Mouse (Mus musculus): ENCODE data around the gene Thap12. TPM values are rescaled to one million over a fixed set of nuclear protein-coding genes. Genes with fewer than 3 reads are reported as not detected.

The Thap12 gene
- polyA plus RNA-seq, 1 experiment from 2014 or later, result 57.3 TPM

GRCm38 (mm10) chr7:98729661-98730271 lies 26.9 kb downstream of the Thap12 start:
- H3K27me3 ChIP-seq, result peaks cover 18% of the 10 kb centered on the region; the same call in 1 of the 2 replicates
- no peak overlapping the region for H3K4me3 ChIP-seq
- H3K27ac ChIP-seq, result no peak overlapping the region
- H3K4me2 ChIP-seq, result peak overlapping the region; percentile 25
- H3K9me3 ChIP-seq, result no peaks in the 10 kb centered on the region
- H3K9ac ChIP-seq, result no peak overlapping the region
- peaks cover 6% of the 10 kb centered on the region for H3K4me1 ChIP-seq
- 24% methylated on average over 19 of the region's 19 CpGs for WGBS
- no peak for ATAC-seq (ENCODE audit: borderline replicate concordance, extremely low read depth, low FRiP score, low TSS enrichment)
- H3K36me3 ChIP-seq, result no peaks in the 10 kb centered on the region

- Histone ChIP-seq H3K9me3 (no peaks in the 10 kb centered on the region), H3K4me3 (no peak overlapping the region)
Observed at GRCm38 (mm10) chr7:98733958-98734357, 31.1 kb downstream of the Thap12 start.

GRCm38 (mm10) chr7:98734876-98735275 lies 32.0 kb downstream of the Thap12 start:
- Histone ChIP-seq H3K27me3 (no peaks in the 10 kb centered on the region; the same call in 1 of the 2 replicates), H3K9ac (no peak overlapping the region), H3K27ac (no peak overlapping the region), H3K36me3 (no peaks in the 10 kb centered on the region), H3K4me3 (no peak overlapping the region), H3K4me2 (peak overlapping the region; percentile 17; the same call in 1 of the 2 replicates), H3K9me3 (no peaks in the 10 kb centered on the region), H3K4me1 (peaks cover 12% of the 10 kb centered on the region)
- ATAC-seq (ENCODE audit: borderline replicate concordance, extremely low read depth, low FRiP score, low TSS enrichment), result peak; percentile 84; the same call in 1 of the 2 replicates
- 7% methylated on average over 10 of the region's 10 CpGs for whole genome bisulfite sequencing

More at GRCm38 (mm10) chr7:98733958-98734357, 31.1 kb downstream of the Thap12 start:
- Histone ChIP-seq H3K27me3 (peaks cover 8% of the 10 kb centered on the region; the same call in 1 of the 2 replicates), H3K4me2 (no peak overlapping the region), H3K36me3 (no peaks in the 10 kb centered on the region), H3K27ac (no peak overlapping the region), H3K9ac (no peak overlapping the region), H3K4me1 (peaks cover 13% of the 10 kb centered on the region)
- WGBS, result 71% methylated on average over 4 of the region's 4 CpGs
- no peak for ATAC-seq (ENCODE audit: borderline replicate concordance, extremely low read depth, low FRiP score, low TSS enrichment)

- Histone ChIP-seq H3K36me3 (no peaks in the 10 kb centered on the region), H3K4me3 (no peak overlapping the region), H3K4me1 (peaks cover 10% of the 10 kb centered on the region), H3K9ac (no peak overlapping the region), H3K9me3 (no peaks in the 10 kb centered on the region), H3K27me3 (no peaks in the 10 kb centered on the region; the same call in 1 of the 2 replicates), H3K4me2 (no peak overlapping the region), H3K27ac (no peak overlapping the region)
- 84% methylated on average over 7 of the region's 7 CpGs for WGBS
- ATAC-seq (ENCODE audit: borderline replicate concordance, extremely low read depth, low FRiP score, low TSS enrichment), result no peak
Observed at GRCm38 (mm10) chr7:98736780-98737550, 34.1 kb downstream of the Thap12 start.

- H3K4me3 ChIP-seq, result no peak overlapping the region
- ATAC-seq (ENCODE audit: borderline replicate concordance, extremely low read depth, low FRiP score, low TSS enrichment), result no peak; the same call in 1 of the 2 replicates
- no peaks in the 10 kb centered on the region; the same call in 1 of the 2 replicates for H3K27me3 ChIP-seq
- no peak overlapping the region for H3K27ac ChIP-seq
- H3K9ac ChIP-seq, result no peak overlapping the region
- WGBS, result 10% methylated on average over 5 of the region's 5 CpGs
- H3K4me2 ChIP-seq, result no peak overlapping the region
- no peaks in the 10 kb centered on the region for H3K9me3 ChIP-seq
- peaks cover 8% of the 10 kb centered on the region for H3K4me1 ChIP-seq
- H3K36me3 ChIP-seq, result no peaks in the 10 kb centered on the region
Observed at GRCm38 (mm10) chr7:98740363-98740762, 37.5 kb downstream of the Thap12 start.

GRCm38 (mm10) chr7:98743312-98743711 lies 40.4 kb downstream of the Thap12 start:
- peak; percentile 33; the same call in 1 of the 2 replicates for ATAC-seq (ENCODE audit: borderline replicate concordance, extremely low read depth, low FRiP score, low TSS enrichment)
- Histone ChIP-seq H3K9me3 (no peaks in the 10 kb centered on the region), H3K9ac (no peak overlapping the region), H3K4me1 (peaks cover 6% of the 10 kb centered on the region; the same call in 1 of the 2 replicates), H3K27ac (no peak overlapping the region), H3K27me3 (no peaks in the 10 kb centered on the region; the same call in 1 of the 2 replicates), H3K4me2 (no peak overlapping the region), H3K36me3 (no peaks in the 10 kb centered on the region), H3K4me3 (no peak overlapping the region)
- WGBS, result 5% methylated on average over 3 of the region's 3 CpGs

GRCm38 (mm10) chr7:98750404-98750803 lies 47.5 kb downstream of the Thap12 start:
- H3K27me3 ChIP-seq, result no peaks in the 10 kb centered on the region
- peaks cover 24% of the 10 kb centered on the region for H3K4me1 ChIP-seq
- H3K36me3 ChIP-seq, result no peaks in the 10 kb centered on the region
- no peak for ATAC-seq (ENCODE audit: borderline replicate concordance, extremely low read depth, low FRiP score, low TSS enrichment)
- no peak overlapping the region for H3K4me2 ChIP-seq
- no peak overlapping the region for H3K9ac ChIP-seq
- H3K4me3 ChIP-seq, result no peak overlapping the region
- WGBS, result 49% methylated on average over 10 of the region's 10 CpGs
- H3K9me3 ChIP-seq, result no peaks in the 10 kb centered on the region
- H3K27ac ChIP-seq, result no peak overlapping the region

- no peaks in the 10 kb centered on the region for H3K36me3 ChIP-seq
- H3K9ac ChIP-seq, result no peak overlapping the region
- H3K4me2 ChIP-seq, result no peak overlapping the region
- H3K27me3 ChIP-seq, result no peaks in the 10 kb centered on the region
- H3K9me3 ChIP-seq, result no peaks in the 10 kb centered on the region
- WGBS, result 61% methylated on average over 8 of the region's 8 CpGs
- no peak overlapping the region for H3K4me3 ChIP-seq
- H3K4me1 ChIP-seq, result peaks cover 24% of the 10 kb centered on the region
- no peak overlapping the region for H3K27ac ChIP-seq
- peak; percentile 70; the same call in 1 of the 2 replicates for ATAC-seq (ENCODE audit: borderline replicate concordance, extremely low read depth, low FRiP score, low TSS enrichment)
Observed at GRCm38 (mm10) chr7:98752680-98753079, 49.8 kb downstream of the Thap12 start.

GRCm38 (mm10) chr7:98756050-98756449 lies 53.1 kb downstream of the Thap12 start:
- Histone ChIP-seq H3K27me3 (no peaks in the 10 kb centered on the region; the same call in 1 of the 2 replicates), H3K4me2 (no peak overlapping the region), H3K4me3 (no peak overlapping the region), H3K27ac (no peak overlapping the region), H3K9me3 (no peaks in the 10 kb centered on the region), H3K9ac (no peak overlapping the region), H3K4me1 (peaks cover 16% of the 10 kb centered on the region), H3K36me3 (no peaks in the 10 kb centered on the region)
- WGBS, result 55% methylated on average over 11 of the region's 11 CpGs
- no peak for ATAC-seq (ENCODE audit: borderline replicate concordance, extremely low read depth, low FRiP score, low TSS enrichment)

- WGBS, result 74% methylated on average over 8 of the region's 8 CpGs
- Histone ChIP-seq H3K9ac (no peak overlapping the region), H3K36me3 (no peaks in the 10 kb centered on the region), H3K9me3 (no peaks in the 10 kb centered on the region), H3K4me3 (no peak overlapping the region), H3K27me3 (no peaks in the 10 kb centered on the region; the same call in 1 of the 2 replicates), H3K4me2 (no peak overlapping the region), H3K27ac (no peak overlapping the region), H3K4me1 (peaks cover 16% of the 10 kb centered on the region)
- no peak for ATAC-seq (ENCODE audit: borderline replicate concordance, extremely low read depth, low FRiP score, low TSS enrichment)
Observed at GRCm38 (mm10) chr7:98756556-98756955, 53.7 kb downstream of the Thap12 start.

GRCm38 (mm10) chr7:98760126-98760525 lies 57.2 kb downstream of the Thap12 start:
- no peak for ATAC-seq (ENCODE audit: borderline replicate concordance, extremely low read depth, low FRiP score, low TSS enrichment)

GRCm38 (mm10) chr7:98763911-98764310 lies 61.0 kb downstream of the Thap12 start:
- WGBS, result 84% methylated on average over 10 of the region's 10 CpGs
- Histone ChIP-seq H3K9ac (no peak overlapping the region), H3K27ac (no peak overlapping the region), H3K27me3 (no peaks in the 10 kb centered on the region), H3K4me2 (no peak overlapping the region), H3K4me3 (no peak overlapping the region), H3K36me3 (no peaks in the 10 kb centered on the region), H3K4me1 (peaks cover 13% of the 10 kb centered on the region), H3K9me3 (no peaks in the 10 kb centered on the region)
- no peak for ATAC-seq (ENCODE audit: borderline replicate concordance, extremely low read depth, low FRiP score, low TSS enrichment)

More at GRCm38 (mm10) chr7:98760126-98760525, 57.2 kb downstream of the Thap12 start:
- no peaks in the 10 kb centered on the region for H3K9me3 ChIP-seq
- H3K4me2 ChIP-seq, result no peak overlapping the region
- H3K27me3 ChIP-seq, result no peaks in the 10 kb centered on the region; the same call in 1 of the 2 replicates
- H3K9ac ChIP-seq, result no peak overlapping the region
- H3K36me3 ChIP-seq, result no peaks in the 10 kb centered on the region
- H3K4me3 ChIP-seq, result no peak overlapping the region
- H3K4me1 ChIP-seq, result peaks cover 5% of the 10 kb centered on the region; the same call in 1 of the 2 replicates
- no peak overlapping the region for H3K27ac ChIP-seq
- 69% methylated on average over 5 of the region's 5 CpGs for WGBS

Data from lung, embryonic 15.5 days (tissue).